Mouse (Mus musculus) lung, embryonic 16.5 days (tissue): Measurements from ENCODE around the gene Scarf2. TPM values are rescaled to one million over a fixed set of nuclear protein-coding genes. Genes with fewer than 3 reads are reported as not detected.
A peak's percentile ranks its signal among the peaks of the same experiment; 100 is the strongest.

Source experiments
- ATAC-seq: fragments of 200-750 bp; cut with Nextera tagmentation; 2 replicates; pipeline ENCODE4 v1.8.0; 2017; ENCODE audit warnings: low read depth, mild to moderate bottlenecking, moderate library complexity
- H3K27ac ChIP-seq: fragments of 300-500 bp; sonication (generic); 2 replicates; pipeline ENCODE4 v1.5.1; 2014; ENCODE audit warnings: mild to moderate bottlenecking, control low read depth, low read length
- H3K27me3 ChIP-seq: fragments of 300-500 bp; sonication (generic); 2 replicates; pipeline ENCODE4 v1.6.1; 2014; ENCODE audit warnings: low read depth, low read length, mixed read lengths; ENCODE audit not compliant: control insufficient read depth, insufficient read depth
- H3K36me3 ChIP-seq: fragments of 300-500 bp; sonication (generic); 2 replicates; pipeline ENCODE4 v1.6.1; 2014; ENCODE audit warnings: low read length; ENCODE audit not compliant: control insufficient read depth, insufficient read depth
- H3K4me1 ChIP-seq: fragments of 300-500 bp; sonication (generic); replicated peaks from 2 replicates; pipeline ENCODE4 v1.6.1; 2014; ENCODE audit warnings: low read length, mixed read lengths; ENCODE audit not compliant: control insufficient read depth, insufficient read depth
- H3K4me2 ChIP-seq: fragments of 300-500 bp; sonication (generic); 2 replicates; pipeline ENCODE4 v1.6.1; 2014; ENCODE audit warnings: low read depth, low read length, control low read depth
- H3K4me3 ChIP-seq: fragments of 300-500 bp; sonication (generic); 2 replicates; pipeline ENCODE4 v1.5.1; 2014; ENCODE audit warnings: mild to moderate bottlenecking, low read length, control low read depth
- H3K9ac ChIP-seq: fragments of 300-500 bp; sonication (generic); 2 replicates; pipeline ENCODE4 v1.6.1; 2014; ENCODE audit warnings: low read length, control low read depth
- H3K9me3 ChIP-seq: fragments of 300-500 bp; sonication (generic); 2 replicates; pipeline ENCODE4 v1.6.1; 2016; ENCODE audit warnings: low read length; ENCODE audit not compliant: control insufficient read depth
- WGBS: fragments of 180-500 bp; shearing (Covaris S2); extraction: QIAGEN DNeasy Blood & Tissue Kit; methylation state at CpG from one replicate; pipeline ENCODE4 v1.1.7; 2014; 5-methylcytosine and 5-hydroxymethylcytosine counted together
- polyA plus RNA-seq: library from polyadenylated mRNA; unstranded; fragments of >200 nt; fragmentation: Nextera tagmentation; extraction: Ambion mirVana; gene quantifications from 2 replicates; pipeline ENCODE4 v1.2.1, GENCODE M21; 2015

Gene Scarf2
- polyA plus RNA-seq = 12.4 and 13.9 TPM in 2 replicates

DNA sequence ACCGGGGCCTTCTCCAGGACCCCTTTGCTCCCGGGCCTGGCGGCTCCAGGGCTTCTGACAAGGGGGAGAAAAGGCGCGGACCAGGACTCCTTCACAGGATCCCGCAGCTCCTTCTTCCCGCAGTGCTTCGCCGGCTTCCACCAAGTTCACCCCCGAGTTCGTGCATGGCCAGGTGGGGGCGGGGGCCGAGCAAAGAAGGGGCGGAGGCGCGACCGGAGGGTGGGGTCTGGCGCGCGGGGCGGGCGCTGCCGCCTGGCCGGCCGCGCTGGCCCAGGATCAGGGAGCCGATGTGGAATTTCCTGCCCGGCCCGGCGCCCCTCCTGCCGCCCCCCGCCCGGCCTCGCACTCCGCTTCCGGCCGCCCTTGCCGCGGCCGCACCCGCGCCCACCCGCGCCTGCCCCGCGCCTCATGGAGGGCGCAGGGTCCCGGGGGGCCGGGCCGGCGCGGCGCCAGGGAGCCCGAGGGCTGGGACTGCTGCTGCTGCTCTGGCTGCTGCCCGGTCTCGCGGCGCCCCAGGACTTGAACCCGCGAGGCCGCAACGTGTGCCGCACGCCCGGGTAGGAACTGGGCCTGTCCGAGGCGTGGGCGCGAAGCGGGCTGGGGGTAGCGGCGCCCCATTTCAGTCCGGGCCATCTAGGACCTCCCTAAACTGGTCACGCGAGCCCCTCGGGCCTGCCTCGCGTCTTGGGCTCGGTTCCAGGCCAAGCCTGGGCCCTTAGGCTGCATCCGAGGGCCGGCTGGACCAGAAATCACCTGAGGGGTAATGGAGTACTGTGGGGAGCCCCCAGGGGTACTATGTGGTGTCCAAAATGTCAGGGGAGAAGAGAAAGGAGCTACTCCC lies at the start of gene Scarf2:
Gene Scarf2, plus strand, starts transcription at position 312 of the 841 bp plus-strand sequence.
- no peaks in the 10 kb centered on the region for H3K9me3 ChIP-seq
- H3K27ac ChIP-seq = peak within 1 kb of the TSS; percentile 97
- peak within 1 kb of the TSS; percentile 94 for H3K9ac ChIP-seq
- peak; percentile 79 for ATAC-seq
- peak within 1 kb of the TSS; percentile 76 for H3K4me3 ChIP-seq
- 1% methylated on average over 59 of the region's 81 CpGs for WGBS
- peaks cover 20% of the 10 kb centered on the region for H3K27me3 ChIP-seq
- H3K36me3 ChIP-seq = peaks cover 2% of the 10 kb centered on the region; the same call in 1 of the 2 replicates
- H3K4me1 ChIP-seq = peaks cover 51% of the 10 kb centered on the region
- H3K4me2 ChIP-seq = peak within 1 kb of the TSS; percentile 85

DNA sequence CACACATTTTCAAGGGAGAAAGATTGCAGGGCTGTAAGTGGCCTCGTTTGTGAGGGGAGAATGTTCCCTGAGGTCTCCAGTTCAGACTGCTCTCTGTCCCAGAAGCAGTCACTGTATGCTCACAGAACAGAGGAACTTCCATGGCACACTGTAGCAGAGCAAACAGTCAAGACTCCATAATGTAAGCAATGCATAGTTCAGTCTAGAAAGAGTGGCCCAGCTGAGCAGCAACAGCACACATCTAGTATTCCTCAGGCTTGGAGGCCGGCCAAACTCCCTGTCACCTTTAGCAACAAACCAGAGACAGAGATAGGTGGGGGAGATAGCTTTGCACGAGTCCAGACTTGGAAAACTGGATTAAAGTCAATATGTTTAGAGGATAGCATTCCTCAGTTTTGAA lies 44.1 kb upstream of the Scarf2 start:
- no peaks in the 10 kb centered on the region for H3K9me3 ChIP-seq
- no peak overlapping the region for H3K9ac ChIP-seq
- no peaks in the 10 kb centered on the region for H3K36me3 ChIP-seq
- WGBS = 13% methylated on average over 3 of the region's 3 CpGs
- peaks cover 4% of the 10 kb centered on the region; the same call in 1 of the 2 replicates for H3K4me1 ChIP-seq
- no peaks in the 10 kb centered on the region for H3K27me3 ChIP-seq
- peak overlapping the region; percentile 55 for H3K27ac ChIP-seq
- H3K4me2 ChIP-seq = no peak overlapping the region
- ATAC-seq = peak; percentile 79
- no peak overlapping the region for H3K4me3 ChIP-seq

DNA sequence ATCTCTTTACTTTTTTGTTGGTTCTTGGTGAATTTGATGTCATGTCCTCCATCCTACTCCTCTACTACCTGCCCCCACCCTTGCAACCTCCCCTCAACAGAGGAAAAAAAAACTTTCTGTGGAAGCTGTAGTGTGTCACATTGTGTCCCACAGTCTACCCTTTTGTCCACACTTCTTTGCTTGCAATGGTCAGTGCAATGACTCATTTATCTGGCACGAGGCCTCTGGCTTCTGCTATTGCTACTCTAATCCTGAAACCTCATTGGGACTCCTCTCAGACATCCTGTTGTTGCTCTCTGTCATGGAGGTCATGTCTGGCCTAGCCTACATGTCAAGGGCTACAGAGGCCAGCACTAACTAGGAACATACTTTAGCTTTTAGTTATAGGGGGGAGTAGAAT lies 43.4 kb upstream of the Scarf2 start:
- no peak for ATAC-seq
- Histone ChIP-seq H3K9ac (no peak overlapping the region), H3K36me3 (no peaks in the 10 kb centered on the region), H3K9me3 (no peaks in the 10 kb centered on the region), H3K4me3 (no peak overlapping the region), H3K27me3 (no peaks in the 10 kb centered on the region), H3K27ac (no peak overlapping the region), H3K4me1 (peaks cover 5% of the 10 kb centered on the region), H3K4me2 (no peak overlapping the region)
- WGBS = 63% methylated on average over 1 of the region's 1 CpGs

DNA sequence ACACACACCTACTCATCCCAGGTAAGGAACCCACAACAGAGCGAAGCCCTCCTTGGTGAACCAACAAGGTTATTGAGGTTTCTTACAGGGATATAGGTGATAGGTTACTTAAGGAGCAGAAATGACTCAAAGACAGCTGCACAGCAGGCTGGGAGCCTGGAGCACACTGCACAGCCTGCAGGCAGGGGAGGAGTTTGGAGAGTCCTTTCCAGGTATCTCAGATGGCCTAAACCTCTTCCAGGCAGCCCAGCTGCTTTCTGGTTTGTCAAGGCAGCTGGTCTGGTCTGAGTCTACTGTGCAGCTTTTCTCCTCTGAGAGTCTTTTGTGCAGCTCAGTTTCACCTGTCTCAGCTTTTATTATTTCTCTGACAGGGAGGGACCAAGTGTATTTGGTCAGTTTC lies 39.3 kb upstream of the Scarf2 start:
- Histone ChIP-seq H3K27ac (no peak overlapping the region), H3K9ac (no peak overlapping the region), H3K27me3 (no peaks in the 10 kb centered on the region), H3K36me3 (no peaks in the 10 kb centered on the region), H3K4me1 (peaks cover 14% of the 10 kb centered on the region), H3K4me3 (no peak overlapping the region), H3K9me3 (no peaks in the 10 kb centered on the region), H3K4me2 (no peak overlapping the region)
- no peak for ATAC-seq
- WGBS = 92% methylated on average over 1 of the region's 1 CpGs

DNA sequence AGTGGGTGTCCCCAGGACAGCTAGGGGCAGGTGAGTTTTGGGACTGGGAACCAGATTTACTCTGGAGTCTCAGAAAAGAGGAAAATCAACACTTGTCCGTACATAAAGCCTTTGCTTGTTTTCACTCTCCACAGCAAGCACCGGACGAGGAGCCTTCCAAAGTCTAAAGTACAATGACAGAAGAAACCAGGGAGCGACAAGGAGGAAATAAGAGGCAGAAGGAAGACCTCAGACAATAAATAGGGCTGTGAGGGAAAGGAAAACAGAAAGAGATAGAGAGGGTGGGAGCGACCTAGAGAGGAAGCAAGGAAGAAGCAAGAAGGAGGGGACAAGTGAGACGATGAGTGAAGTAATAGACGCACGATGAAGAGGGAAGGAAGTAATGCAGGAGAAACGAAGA lies 38.2 kb upstream of the Scarf2 start:
- no peaks in the 10 kb centered on the region for H3K27me3 ChIP-seq
- ATAC-seq = peak; percentile 15
- H3K9ac ChIP-seq = peak overlapping the region; percentile 87
- H3K27ac ChIP-seq = peak overlapping the region; percentile 31; the same call in 1 of the 2 replicates
- H3K36me3 ChIP-seq = no peaks in the 10 kb centered on the region
- 28% methylated on average over 9 of the region's 9 CpGs for WGBS
- no peaks in the 10 kb centered on the region for H3K9me3 ChIP-seq
- peaks cover 12% of the 10 kb centered on the region for H3K4me1 ChIP-seq
- H3K4me3 ChIP-seq = peak overlapping the region; percentile 71
- H3K4me2 ChIP-seq = peak overlapping the region; percentile 98

DNA sequence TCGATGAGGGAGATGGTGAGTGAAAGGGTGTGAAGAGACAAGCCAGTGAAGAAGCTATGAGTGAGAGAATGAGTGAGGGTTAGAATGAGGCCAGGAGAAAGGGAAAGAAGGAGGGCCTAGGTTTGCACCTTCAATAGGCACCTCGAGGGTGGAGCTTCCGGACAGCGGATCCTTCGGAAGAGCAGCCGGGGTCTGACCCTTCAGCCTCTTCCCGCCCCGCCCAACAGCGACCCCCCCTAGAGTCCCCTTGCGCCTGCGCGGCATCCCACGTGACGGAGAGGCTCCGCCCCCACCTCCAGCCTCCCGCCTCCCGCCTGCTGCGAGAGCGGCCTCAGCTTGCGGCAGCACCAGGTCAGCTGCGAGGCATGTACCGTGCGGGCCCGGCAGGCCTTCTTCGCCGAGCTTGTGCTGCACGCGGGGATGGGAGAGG lies 37.7 kb upstream of the Scarf2 start, which contains the start of gene Klhl22:
Gene Klhl22, plus strand, starts transcription at position 275 of the 430 bp plus-strand sequence.
- Histone ChIP-seq H3K27ac (peak within 1 kb of the TSS; percentile 71), H3K27me3 (no peaks in the 10 kb centered on the region), H3K4me1 (peaks cover 12% of the 10 kb centered on the region), H3K9me3 (no peaks in the 10 kb centered on the region), H3K4me2 (peak within 1 kb of the TSS; percentile 98), H3K9ac (peak within 1 kb of the TSS; percentile 87), H3K4me3 (peak within 1 kb of the TSS; percentile 71), H3K36me3 (peaks cover 2% of the 10 kb centered on the region; the same call in 1 of the 2 replicates)
- ATAC-seq = peak; percentile 98
- 2% methylated on average over 25 of the region's 28 CpGs for WGBS

DNA sequence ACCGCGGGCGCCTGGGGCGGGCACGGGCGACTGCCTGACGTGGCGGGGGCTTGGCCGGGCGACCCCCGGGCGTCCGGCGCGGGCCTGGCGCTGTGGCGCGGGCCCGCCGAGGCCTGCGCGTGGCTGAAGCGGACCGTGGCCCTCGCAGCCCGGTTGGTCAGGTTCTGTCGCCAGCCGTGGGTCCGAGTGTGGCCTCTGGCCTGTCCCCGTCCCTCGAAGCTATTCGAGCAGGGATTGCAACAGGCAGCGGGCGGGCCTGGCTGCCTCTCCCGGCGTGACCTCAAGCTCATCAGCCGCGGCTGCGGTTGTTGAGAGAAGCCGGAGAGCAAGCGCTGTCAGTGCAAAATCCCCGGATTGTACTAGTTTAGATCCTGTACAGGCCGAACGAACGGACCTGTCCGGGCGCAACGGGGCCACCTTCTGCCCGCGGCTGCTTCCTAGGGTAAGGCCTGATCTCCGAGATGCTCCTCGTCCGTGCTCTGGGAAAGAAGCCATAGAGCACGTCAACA lies 37.2 kb upstream of the Scarf2 start:
- Histone ChIP-seq H3K4me1 (peaks cover 12% of the 10 kb centered on the region), H3K9ac (peak overlapping the region; percentile 87), H3K4me2 (peak overlapping the region; percentile 98), H3K4me3 (peak overlapping the region; percentile 71), H3K27me3 (no peaks in the 10 kb centered on the region), H3K27ac (peak overlapping the region; percentile 71), H3K36me3 (peaks cover 5% of the 10 kb centered on the region), H3K9me3 (no peaks in the 10 kb centered on the region)
- 2% methylated on average over 44 of the region's 54 CpGs for WGBS
- peak; percentile 63 for ATAC-seq

DNA sequence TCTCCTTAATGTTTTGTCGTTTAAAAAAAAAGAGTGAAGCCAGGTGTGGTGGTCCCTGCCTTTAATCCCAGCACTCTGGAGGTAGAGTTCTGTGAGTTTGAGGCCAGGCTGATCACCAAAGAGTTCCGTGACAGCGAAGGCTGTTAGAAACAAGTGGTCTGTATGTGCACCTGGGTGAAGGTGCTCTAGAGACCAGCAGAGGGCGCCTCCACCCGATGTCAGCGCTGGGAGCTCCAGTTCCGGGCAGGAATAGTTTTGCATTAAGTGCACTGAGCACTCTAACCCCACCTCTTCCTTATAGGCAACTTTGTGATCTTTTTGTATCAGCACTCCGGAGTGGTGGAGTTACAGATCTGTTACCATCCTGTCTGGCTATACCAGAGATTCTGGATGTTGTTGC lies 36.4 kb upstream of the Scarf2 start:
- Histone ChIP-seq H3K9ac (no peak overlapping the region), H3K4me3 (peak overlapping the region; percentile 71), H3K9me3 (no peaks in the 10 kb centered on the region), H3K4me1 (peaks cover 12% of the 10 kb centered on the region), H3K27me3 (no peaks in the 10 kb centered on the region), H3K4me2 (peak overlapping the region; percentile 98), H3K27ac (no peak overlapping the region), H3K36me3 (peaks cover 5% of the 10 kb centered on the region)
- no peak for ATAC-seq
- WGBS = 34% methylated on average over 8 of the region's 8 CpGs

DNA sequence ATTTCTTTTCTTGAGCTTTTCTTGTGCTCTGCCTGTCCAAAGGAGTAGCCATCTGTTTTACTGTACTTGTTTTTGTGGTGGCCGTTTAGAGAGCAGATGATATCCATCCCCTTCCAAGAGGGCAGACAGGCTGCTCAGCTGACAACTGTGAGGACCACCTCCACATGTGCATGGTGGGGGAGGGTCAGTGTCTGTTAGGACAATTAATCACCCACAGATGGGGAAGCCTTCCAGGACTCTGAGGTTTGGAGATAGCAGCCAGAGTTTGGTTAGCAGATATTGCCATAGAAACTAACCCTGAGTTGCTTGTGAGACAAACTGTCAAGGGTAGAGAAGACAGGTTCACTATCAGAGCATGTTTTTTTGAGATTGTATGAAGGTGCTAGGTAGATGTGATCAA lies 36.0 kb upstream of the Scarf2 start:
- H3K27ac ChIP-seq = no peak overlapping the region
- no peak overlapping the region for H3K4me3 ChIP-seq
- H3K9me3 ChIP-seq = no peaks in the 10 kb centered on the region
- H3K4me2 ChIP-seq = peak overlapping the region; percentile 98; the same call in 1 of the 2 replicates
- no peak overlapping the region for H3K9ac ChIP-seq
- peaks cover 5% of the 10 kb centered on the region for H3K36me3 ChIP-seq
- 27% methylated on average over 1 of the region's 1 CpGs for WGBS
- no peak for ATAC-seq
- no peaks in the 10 kb centered on the region for H3K27me3 ChIP-seq
- H3K4me1 ChIP-seq = peaks cover 12% of the 10 kb centered on the region
